Mouse (Mus musculus) hindbrain, embryonic 12.5 days (tissue): ENCODE data around the gene Mael. TPM values are rescaled to one million over a fixed set of nuclear protein-coding genes. Genes with fewer than 3 reads are reported as not detected.

Experiments
- ATAC-seq: fragments of 200-750 bp; cut with Nextera tagmentation; 2 replicates; pipeline ENCODE4 v1.8.0; 2017; ENCODE audit warnings: moderate TSS enrichment; ENCODE audit not compliant: low FRiP score
- H3K27ac ChIP-seq: fragments of 300-500 bp; sonication (generic); 2 replicates; pipeline ENCODE4 v1.5.1; 2016; ENCODE audit warnings: mild to moderate bottlenecking
- H3K27me3 ChIP-seq: fragments of 300-500 bp; sonication (generic); 2 replicates; pipeline ENCODE4 v1.6.1; 2016; ENCODE audit warnings: mild to moderate bottlenecking
- H3K36me3 ChIP-seq: fragments of 300-500 bp; sonication (generic); 2 replicates; pipeline ENCODE4 v1.6.1; 2016; ENCODE audit warnings: mild to moderate bottlenecking
- H3K4me1 ChIP-seq: fragments of 300-500 bp; sonication (generic); 2 replicates; pipeline ENCODE4 v1.6.1; 2016
- H3K4me2 ChIP-seq: fragments of 300-500 bp; sonication (generic); replicated peaks from 2 replicates; pipeline ENCODE4 v1.6.1; 2016; ENCODE audit warnings: mild to moderate bottlenecking
- H3K4me3 ChIP-seq: fragments of 300-500 bp; sonication (generic); 2 replicates; pipeline ENCODE4 v1.5.1; 2016; ENCODE audit warnings: mild to moderate bottlenecking
- H3K9ac ChIP-seq: fragments of 300-500 bp; sonication (generic); 2 replicates; pipeline ENCODE4 v1.6.1; 2016; ENCODE audit warnings: mild to moderate bottlenecking, moderate library complexity
- H3K9me3 ChIP-seq: fragments of 300-500 bp; sonication (generic); replicated peaks from 2 replicates; pipeline ENCODE4 v1.6.1; 2016; ENCODE audit warnings: mild to moderate bottlenecking
- WGBS: fragments of 180-500 bp; shearing (Covaris S2); methylation state at CpG from one replicate; pipeline ENCODE4 v1.1.7; 2016; 5-methylcytosine and 5-hydroxymethylcytosine counted together
- polyA plus RNA-seq: library from polyadenylated mRNA; unstranded; fragments of >200 nt; fragmentation: Nextera tagmentation; extraction: Ambion mirVana; gene quantifications from 2 replicates; pipeline ENCODE4 v1.2.1, GENCODE M21; 2016

The Mael gene
- polyA plus RNA-seq, 1 experiment from 2014 or later = not detected

- H3K9ac ChIP-seq = no peak overlapping the region
- ATAC-seq = no peak
- no peaks in the 10 kb centered on the region for H3K27me3 ChIP-seq
- no peak overlapping the region for H3K4me3 ChIP-seq
- no peak overlapping the region for H3K27ac ChIP-seq
- no peaks in the 10 kb centered on the region for H3K9me3 ChIP-seq
- H3K4me1 ChIP-seq = no peaks in the 10 kb centered on the region
- H3K4me2 ChIP-seq = no peak overlapping the region
- peaks cover 15% of the 10 kb centered on the region; the same call in 1 of the 2 replicates for H3K36me3 ChIP-seq
- WGBS = 82% methylated on average over 7 of the region's 7 CpGs
Observed at GRCm38 (mm10) chr1:166266001-166266705, 27.6 kb upstream of the Mael start.

GRCm38 (mm10) chr1:166259526-166259925 lies 21.0 kb upstream of the Mael start:
- Histone ChIP-seq H3K27ac (no peak overlapping the region), H3K27me3 (peaks cover 7% of the 10 kb centered on the region; the same call in 1 of the 2 replicates), H3K9ac (no peak overlapping the region), H3K36me3 (no peaks in the 10 kb centered on the region), H3K4me3 (no peak overlapping the region), H3K4me1 (peaks cover 33% of the 10 kb centered on the region), H3K4me2 (no peak overlapping the region), H3K9me3 (no peaks in the 10 kb centered on the region)
- 76% methylated on average over 6 of the region's 6 CpGs for WGBS
- ATAC-seq = no peak

- peak overlapping the region; percentile 47 for H3K4me3 ChIP-seq
- no peaks in the 10 kb centered on the region for H3K9me3 ChIP-seq
- peaks cover 8% of the 10 kb centered on the region for H3K27me3 ChIP-seq
- 48% methylated on average over 4 of the region's 4 CpGs for WGBS
- H3K9ac ChIP-seq = peak overlapping the region; percentile 32; the same call in 1 of the 2 replicates
- no peaks in the 10 kb centered on the region for H3K36me3 ChIP-seq
- ATAC-seq = no peak
- peaks cover 43% of the 10 kb centered on the region for H3K4me1 ChIP-seq
- peak overlapping the region; percentile 84 for H3K4me2 ChIP-seq
- H3K27ac ChIP-seq = 0 out of 2 replicates have a peak overlapping the region, but pooled peaks have one; percentile 48
Observed at GRCm38 (mm10) chr1:166256898-166257297, 18.4 kb upstream of the Mael start.

DNA sequence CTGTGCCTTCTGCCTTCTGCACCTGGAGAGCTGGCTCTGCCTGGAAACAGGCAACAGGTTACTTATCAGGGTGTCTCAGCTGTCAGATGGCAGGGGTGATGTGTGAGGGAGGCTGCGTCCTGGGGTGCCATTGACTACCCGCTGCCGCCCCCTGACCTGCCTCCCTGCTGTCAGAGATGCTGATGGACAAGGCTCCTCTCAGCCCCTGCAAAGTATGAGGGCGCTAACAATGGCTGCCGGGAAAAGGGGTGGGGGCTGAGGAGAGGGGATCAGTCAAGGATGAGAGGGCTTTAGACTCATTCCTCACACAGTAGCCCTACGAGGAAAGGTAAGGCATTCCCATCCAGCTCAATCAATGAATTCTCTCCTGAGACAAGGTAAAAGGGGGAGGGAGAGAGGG lies 17.8 kb upstream of the Mael start:
- Histone ChIP-seq H3K4me1 (peaks cover 43% of the 10 kb centered on the region), H3K9ac (peak overlapping the region; percentile 32; the same call in 1 of the 2 replicates), H3K4me2 (peak overlapping the region; percentile 84), H3K36me3 (no peaks in the 10 kb centered on the region), H3K9me3 (no peaks in the 10 kb centered on the region), H3K27me3 (peaks cover 11% of the 10 kb centered on the region), H3K27ac (0 out of 2 replicates have a peak overlapping the region, but pooled peaks have one; percentile 48), H3K4me3 (peak overlapping the region; percentile 47)
- 5% methylated on average over 6 of the region's 6 CpGs for WGBS
- peak; percentile 49 for ATAC-seq

DNA sequence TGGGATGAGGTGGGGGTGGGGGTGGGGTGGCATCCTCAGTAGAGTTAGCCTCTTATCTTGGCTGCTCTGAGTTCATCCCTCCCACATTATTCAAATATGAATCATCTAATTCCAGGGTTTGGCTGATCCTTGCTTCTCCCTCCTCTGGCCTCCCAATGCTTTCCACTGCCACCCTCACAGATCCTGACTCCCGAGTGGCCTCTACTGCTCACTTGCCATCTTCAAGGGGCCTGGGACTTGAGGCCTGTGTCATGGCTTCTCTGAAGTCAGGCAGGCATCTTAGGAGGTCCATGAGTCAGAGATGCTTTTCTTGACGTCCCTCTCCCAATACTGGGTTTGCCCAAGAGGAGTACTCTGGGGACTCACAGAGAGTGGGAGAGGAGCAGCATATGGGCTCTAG lies 17.1 kb upstream of the Mael start:
- ATAC-seq = no peak
- Histone ChIP-seq H3K27me3 (peaks cover 11% of the 10 kb centered on the region), H3K4me1 (peaks cover 43% of the 10 kb centered on the region), H3K9ac (peak overlapping the region; percentile 75; the same call in 1 of the 2 replicates), H3K36me3 (no peaks in the 10 kb centered on the region), H3K27ac (no peak overlapping the region), H3K4me3 (peak overlapping the region; percentile 47), H3K4me2 (peak overlapping the region; percentile 84), H3K9me3 (no peaks in the 10 kb centered on the region)
- 13% methylated on average over 2 of the region's 2 CpGs for WGBS

DNA sequence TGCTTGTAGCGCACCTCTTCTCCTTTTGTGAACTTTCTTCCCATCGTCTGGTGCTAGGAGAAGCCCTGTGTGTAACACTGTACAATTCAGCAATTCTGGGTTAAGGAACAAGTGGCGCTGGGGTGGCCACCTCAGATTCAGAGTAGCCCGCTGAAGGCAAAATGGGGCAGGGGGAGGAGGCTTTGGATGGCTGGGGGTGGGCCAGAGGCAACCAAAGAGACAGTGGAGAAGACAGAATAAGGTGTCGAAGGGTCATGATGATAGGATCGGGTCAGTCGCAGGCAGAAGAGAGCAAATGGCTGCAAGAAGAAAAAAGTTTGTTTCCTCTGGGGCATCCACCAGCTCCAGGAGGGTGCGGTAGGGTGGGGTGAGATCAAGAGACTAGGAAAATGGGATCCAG lies 16.5 kb upstream of the Mael start:
- H3K36me3 ChIP-seq = no peaks in the 10 kb centered on the region
- peaks cover 11% of the 10 kb centered on the region for H3K27me3 ChIP-seq
- H3K4me3 ChIP-seq = peak overlapping the region; percentile 47
- H3K9me3 ChIP-seq = no peaks in the 10 kb centered on the region
- ATAC-seq = no peak
- H3K4me2 ChIP-seq = peak overlapping the region; percentile 84
- H3K4me1 ChIP-seq = peaks cover 41% of the 10 kb centered on the region
- peak overlapping the region; percentile 75 for H3K9ac ChIP-seq
- H3K27ac ChIP-seq = no peak overlapping the region; the same call in 1 of the 2 replicates
- 15% methylated on average over 8 of the region's 8 CpGs for WGBS

- Histone ChIP-seq H3K4me2 (peak within 1 kb of the TSS; percentile 84), H3K27me3 (peaks cover 11% of the 10 kb centered on the region), H3K9me3 (no peaks in the 10 kb centered on the region), H3K36me3 (no peaks in the 10 kb centered on the region), H3K27ac (peak within 1 kb of the TSS; percentile 48; the same call in 1 of the 2 replicates), H3K4me1 (peaks cover 39% of the 10 kb centered on the region), H3K4me3 (peak within 1 kb of the TSS; percentile 47), H3K9ac (peak within 1 kb of the TSS; percentile 75)
- WGBS = under 1% methylated on average over 64 of the region's 72 CpGs
- ATAC-seq = peak; percentile 78
Observed at GRCm38 (mm10) chr1:166253898-166254894, 15.6 kb upstream of the Mael start, which contains the start of gene Ildr2. Ildr2 (plus strand) TSS chr1:166254139.

GRCm38 (mm10) chr1:166244285-166244684 lies 5.7 kb upstream of the Mael start:
- Histone ChIP-seq H3K4me3 (no peak overlapping the region), H3K9me3 (no peaks in the 10 kb centered on the region), H3K27ac (no peak overlapping the region), H3K36me3 (no peaks in the 10 kb centered on the region), H3K4me1 (no peaks in the 10 kb centered on the region), H3K9ac (no peak overlapping the region), H3K27me3 (no peaks in the 10 kb centered on the region), H3K4me2 (no peak overlapping the region)
- ATAC-seq = no peak
- WGBS = 83% methylated on average over 6 of the region's 6 CpGs

GRCm38 (mm10) chr1:166214181-166214580 lies 24.4 kb downstream of the Mael start:
- WGBS = 84% methylated on average over 4 of the region's 4 CpGs
- Histone ChIP-seq H3K27me3 (no peaks in the 10 kb centered on the region), H3K36me3 (no peaks in the 10 kb centered on the region), H3K4me1 (no peaks in the 10 kb centered on the region), H3K4me2 (no peak overlapping the region), H3K9me3 (no peaks in the 10 kb centered on the region), H3K4me3 (no peak overlapping the region), H3K27ac (no peak overlapping the region), H3K9ac (no peak overlapping the region)
- no peak for ATAC-seq

- no peaks in the 10 kb centered on the region for H3K36me3 ChIP-seq
- ATAC-seq = no peak
- 89% methylated on average over 6 of the region's 6 CpGs for WGBS
- H3K4me2 ChIP-seq = no peak overlapping the region
- no peaks in the 10 kb centered on the region for H3K4me1 ChIP-seq
- H3K9ac ChIP-seq = no peak overlapping the region
- H3K27me3 ChIP-seq = no peaks in the 10 kb centered on the region
- H3K9me3 ChIP-seq = no peaks in the 10 kb centered on the region
- no peak overlapping the region for H3K4me3 ChIP-seq
- no peak overlapping the region for H3K27ac ChIP-seq
Observed at GRCm38 (mm10) chr1:166209371-166209770, 29.2 kb downstream of the Mael start.

- H3K9ac ChIP-seq = no peak overlapping the region
- no peaks in the 10 kb centered on the region for H3K4me1 ChIP-seq
- H3K4me2 ChIP-seq = no peak overlapping the region
- no peak overlapping the region for H3K27ac ChIP-seq
- H3K4me3 ChIP-seq = no peak overlapping the region
- no peaks in the 10 kb centered on the region for H3K9me3 ChIP-seq
- 75% methylated on average over 3 of the region's 3 CpGs for WGBS
- no peaks in the 10 kb centered on the region for H3K36me3 ChIP-seq
- H3K27me3 ChIP-seq = no peaks in the 10 kb centered on the region
- ATAC-seq = no peak
Observed at GRCm38 (mm10) chr1:166205159-166205558, 33.4 kb downstream of the Mael start.

GRCm38 (mm10) chr1:166204171-166204570 lies 34.4 kb downstream of the Mael start:
- Histone ChIP-seq H3K27ac (no peak overlapping the region), H3K9me3 (no peaks in the 10 kb centered on the region), H3K36me3 (no peaks in the 10 kb centered on the region), H3K4me2 (no peak overlapping the region), H3K4me1 (no peaks in the 10 kb centered on the region), H3K4me3 (no peak overlapping the region), H3K27me3 (no peaks in the 10 kb centered on the region), H3K9ac (no peak overlapping the region)
- WGBS = 13% methylated on average over 5 of the region's 5 CpGs
- ATAC-seq = no peak
